Mouse (Mus musculus) liver, adult 2 months (tissue): Measurements from ENCODE around the gene Col5a1.

Experiments
- CTCF ChIP-seq: fragments of 200-500 bp; IDR thresholded peaks from 2 replicates; pipeline ENCODE4 v1.5.1; 2011; ENCODE audit warnings: low read depth, low read length, control low read depth
- POLR2A ChIP-seq: fragments of 200-500 bp; IDR thresholded peaks from 2 replicates; pipeline ENCODE4 v1.6.1; 2011; ENCODE audit warnings: low read length, control low read depth; ENCODE audit not compliant: insufficient read depth; ENCODE audit errors: extremely low read depth

- no peak for TF ChIP-seq POLR2A
- no peak for TF ChIP-seq CTCF
Measured at GRCm38 (mm10) chr2:27930471-27931015, 44.3 kb downstream of the Col5a1 start.
